Mouse (Mus musculus) midbrain, embryonic 15.5 days (tissue): ENCODE data around the gene Pmis2. TPM values are rescaled to one million over a fixed set of nuclear protein-coding genes. Genes with fewer than 3 reads are reported as not detected.

Experiments used
- ATAC-seq: fragments of 200-750 bp; cut with Nextera tagmentation; replicated peaks from 2 replicates; pipeline ENCODE4 v1.8.0; 2017; ENCODE audit warnings: moderate TSS enrichment
- H3K27ac ChIP-seq: fragments of 300-500 bp; sonication (generic); 2 replicates; pipeline ENCODE4 v1.5.1; 2015; ENCODE audit warnings: mild to moderate bottlenecking, inconsistent platforms
- H3K27me3 ChIP-seq: fragments of 300-500 bp; sonication (generic); replicated peaks from 2 replicates; pipeline ENCODE4 v1.6.1; 2015; ENCODE audit warnings: inconsistent platforms
- H3K36me3 ChIP-seq: fragments of 300-500 bp; sonication (generic); replicated peaks from 2 replicates; pipeline ENCODE4 v1.6.1; 2015; ENCODE audit warnings: inconsistent platforms
- H3K4me1 ChIP-seq: fragments of 300-500 bp; sonication (generic); 2 replicates; pipeline ENCODE4 v1.6.1; 2015; ENCODE audit warnings: inconsistent platforms
- H3K4me2 ChIP-seq: fragments of 300-500 bp; sonication (generic); 2 replicates; pipeline ENCODE4 v1.6.1; 2015; ENCODE audit warnings: inconsistent platforms, mild to moderate bottlenecking, moderate library complexity
- H3K4me3 ChIP-seq: fragments of 300-500 bp; sonication (generic); 2 replicates; pipeline ENCODE4 v1.5.1; 2015; ENCODE audit warnings: mild to moderate bottlenecking, inconsistent platforms
- H3K9ac ChIP-seq: fragments of 300-500 bp; sonication (generic); 2 replicates; pipeline ENCODE4 v1.6.1; 2015; ENCODE audit warnings: mild to moderate bottlenecking, inconsistent platforms
- H3K9me3 ChIP-seq: fragments of 300-500 bp; sonication (generic); 2 replicates; pipeline ENCODE4 v1.6.1; 2016; ENCODE audit warnings: inconsistent platforms
- WGBS: fragments of 180-500 bp; shearing (Covaris S2); methylation state at CpG from one replicate; pipeline ENCODE4 v1.1.7; 2015; ENCODE audit warnings: mixed read lengths; 5-methylcytosine and 5-hydroxymethylcytosine counted together
- polyA plus RNA-seq: library from polyadenylated mRNA; unstranded; fragments of >200 nt; fragmentation: Nextera tagmentation; extraction: Ambion mirVana; gene quantifications from 2 replicates; pipeline ENCODE4 v1.2.1, GENCODE M21; 2015

Pmis2 gene
- polyA plus RNA-seq, 1 experiment from 2014 or later, result not detected

DNA sequence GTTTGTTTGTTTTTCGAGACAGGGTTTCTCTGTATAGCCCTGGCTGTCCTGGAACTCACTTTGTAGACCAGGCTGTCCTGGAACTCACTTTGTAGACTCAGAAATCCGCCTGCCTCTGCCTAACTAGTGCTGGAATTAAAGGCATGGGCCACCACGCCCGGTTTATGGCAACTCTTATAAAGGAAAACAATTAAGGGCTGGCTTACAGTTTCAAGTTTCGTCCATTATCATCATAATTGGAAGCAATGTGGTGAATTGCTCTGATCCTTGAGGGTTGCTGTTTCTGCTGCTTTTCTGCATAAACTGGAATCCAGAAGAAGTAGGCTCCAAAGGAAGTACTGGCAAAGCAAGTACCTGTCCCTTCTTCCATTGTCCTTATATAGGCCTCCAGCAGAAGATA lies 44.8 kb downstream of the Pmis2 start:
- Histone ChIP-seq H3K4me1 (peaks cover 17% of the 10 kb centered on the region), H3K36me3 (peaks cover 14% of the 10 kb centered on the region; the same call in 1 of the 2 replicates), H3K9me3 (no peaks in the 10 kb centered on the region), H3K4me3 (no peak overlapping the region), H3K27me3 (peaks cover 16% of the 10 kb centered on the region; the same call in 1 of the 2 replicates), H3K27ac (no peak overlapping the region), H3K9ac (no peak overlapping the region), H3K4me2 (peak overlapping the region; percentile 74; the same call in 1 of the 2 replicates)
- 0 out of 2 replicates have a peak, but pooled peaks have one; percentile 15 for ATAC-seq
- WGBS, result 81% methylated on average over 5 of the region's 5 CpGs

DNA sequence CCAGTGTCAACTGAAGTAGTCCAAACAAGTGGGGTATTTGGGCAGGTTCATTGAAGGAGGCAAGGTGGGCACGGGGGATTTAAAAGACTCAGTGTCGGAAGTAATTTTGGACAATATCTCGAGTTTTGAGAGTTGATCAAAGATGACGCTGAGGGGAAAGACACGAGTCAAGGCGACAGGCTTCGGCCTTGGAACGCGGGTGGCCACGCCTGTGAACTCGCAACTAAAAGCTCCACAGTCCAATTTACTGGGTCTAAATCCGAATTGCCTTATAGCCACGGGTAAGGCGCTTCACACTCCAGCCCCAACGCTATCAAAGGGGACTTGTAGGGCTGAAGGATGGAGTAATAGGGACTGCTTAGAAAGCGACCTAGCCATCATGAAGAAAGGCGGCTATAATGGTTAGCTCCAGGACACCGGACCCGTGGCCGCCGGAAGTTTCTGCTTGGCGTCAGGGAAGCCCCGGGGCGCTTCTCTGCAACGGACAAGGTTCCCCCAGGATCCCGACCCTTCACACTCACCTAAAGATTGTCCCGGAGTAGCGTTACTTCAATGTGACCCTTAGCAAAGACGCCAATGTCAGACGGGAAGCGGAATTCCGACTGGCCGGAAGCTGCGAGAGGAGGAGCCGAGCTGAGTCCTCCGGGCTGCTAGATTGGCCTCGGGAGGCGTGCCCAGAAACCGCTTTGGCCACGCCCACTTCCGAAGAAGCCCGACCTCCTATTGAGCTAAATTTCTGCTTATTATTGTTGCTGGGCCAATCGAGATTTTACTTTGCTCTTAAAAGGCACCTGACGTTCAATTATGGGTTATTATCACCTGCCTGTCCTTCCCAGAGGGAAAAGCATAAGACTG lies 45.6 kb downstream of the Pmis2 start, which contains the start of gene Cox6b1:
Gene Cox6b1, minus strand, starts transcription at position 622 of the 855 bp plus-strand sequence.
- peak; percentile 93 for ATAC-seq
- Histone ChIP-seq H3K27ac (peak within 1 kb of the TSS; percentile 53), H3K4me2 (peak within 1 kb of the TSS; percentile 74), H3K9me3 (no peaks in the 10 kb centered on the region), H3K4me3 (peak within 1 kb of the TSS; percentile 76), H3K27me3 (peaks cover 9% of the 10 kb centered on the region; the same call in 1 of the 2 replicates), H3K36me3 (peaks cover 18% of the 10 kb centered on the region; the same call in 1 of the 2 replicates), H3K4me1 (peaks cover 17% of the 10 kb centered on the region), H3K9ac (peak within 1 kb of the TSS; percentile 69)
- WGBS, result 2% methylated on average over 44 of the region's 44 CpGs

Other genes with a start within 250 kb of the Pmis2 start
- 2.4 and 2.8 TPM in 2 replicates for gene Nfkbid, start 249.9 kb downstream of the Pmis2 start, polyA plus RNA-seq
- gene Aplp1, start 226.1 kb downstream of the Pmis2 start, polyA plus RNA-seq, result 790 and 817 TPM in 2 replicates
- 1.3 and 2.7 TPM in 2 replicates for gene Kirrel2, start 213.9 kb downstream of the Pmis2 start, polyA plus RNA-seq
- gene Nphs1, start 213.3 kb downstream of the Pmis2 start, polyA plus RNA-seq, result 0.41 and 0.61 TPM in 2 replicates
- not detected in 2 replicates for gene Prodh2, start 178.0 kb downstream of the Pmis2 start, polyA plus RNA-seq
- gene Arhgap33, start 136.5 kb downstream of the Pmis2 start, polyA plus RNA-seq, result 144 and 158 TPM in 2 replicates
- gene Hspb6, start 119.4 kb downstream of the Pmis2 start, polyA plus RNA-seq, result 7.8 and 9.9 TPM in 2 replicates
- 7.7 and 9.4 TPM in 2 replicates for gene Proser3, start 119.3 kb downstream of the Pmis2 start, polyA plus RNA-seq
- 53.6 and 63.8 TPM in 2 replicates for gene Lin37, start 111.8 kb downstream of the Pmis2 start, polyA plus RNA-seq
- 87.2 and 90.7 TPM in 2 replicates for gene U2af1l4, start 108.3 kb downstream of the Pmis2 start, polyA plus RNA-seq
- gene Gm49396, start 108.3 kb downstream of the Pmis2 start, polyA plus RNA-seq, result 18.5 and 20.7 TPM in 2 replicates
- 121 and 123 TPM in 2 replicates for gene Psenen, start 108.0 kb downstream of the Pmis2 start, polyA plus RNA-seq
- 8.0 and 8.1 TPM in 2 replicates for gene Igflr1, start 106.2 kb downstream of the Pmis2 start, polyA plus RNA-seq
- gene Kmt2b, start 82.9 kb downstream of the Pmis2 start, polyA plus RNA-seq, result 12.1 and 12.3 TPM in 2 replicates
- 0.36 and 0.41 TPM in 2 replicates for gene Zbtb32, start 72.7 kb downstream of the Pmis2 start, polyA plus RNA-seq
- 0.51 and 0.58 TPM in 2 replicates for gene Upk1a, start 58.8 kb downstream of the Pmis2 start, polyA plus RNA-seq
- gene Cox6b1, start 45.5 kb downstream of the Pmis2 start, polyA plus RNA-seq, result 1,061 and 1,083 TPM in 2 replicates
- not detected in 2 replicates for gene Etv2, start 35.8 kb downstream of the Pmis2 start, polyA plus RNA-seq
- gene Rbm42, start 21.3 kb downstream of the Pmis2 start, polyA plus RNA-seq, result 145 and 149 TPM in 2 replicates
- 28.1 and 29.7 TPM in 2 replicates for gene Haus5, start 6.6 kb downstream of the Pmis2 start, polyA plus RNA-seq
- not detected in 2 replicates for gene 2200002J24Rik, start 27.3 kb upstream of the Pmis2 start, polyA plus RNA-seq
- 1.7 and 1.8 TPM in 2 replicates for gene Atp4a, start 40.6 kb upstream of the Pmis2 start, polyA plus RNA-seq
- 242 and 252 TPM in 2 replicates for gene Tmem147, start 57.9 kb upstream of the Pmis2 start, polyA plus RNA-seq
- 0.72 and 1.6 TPM in 2 replicates for gene Gapdhs, start 72.1 kb upstream of the Pmis2 start, polyA plus RNA-seq
- gene Sbsn, start 79.9 kb upstream of the Pmis2 start, polyA plus RNA-seq, result 2.4 and 3.0 TPM in 2 replicates
- gene Dmkn, start 92.2 kb upstream of the Pmis2 start, polyA plus RNA-seq, result 1.2 and 3.4 TPM in 2 replicates
- 4.4 TPM in 1 of 2 replicates, not detected in the other for gene Krtdap, start 116.3 kb upstream of the Pmis2 start, polyA plus RNA-seq
- gene Ffar2, start 152.2 kb upstream of the Pmis2 start, polyA plus RNA-seq, result not detected in 2 replicates
- gene Ffar3, start 184.6 kb upstream of the Pmis2 start, polyA plus RNA-seq, result not detected in 2 replicates
- gene Ffar1, start 190.0 kb upstream of the Pmis2 start, polyA plus RNA-seq, result not detected in 2 replicates
- not detected in 2 replicates for gene Cd22, start 208.7 kb upstream of the Pmis2 start, polyA plus RNA-seq
- 2.9 and 3.4 TPM in 2 replicates for gene Mag, start 243.3 kb upstream of the Pmis2 start, polyA plus RNA-seq